Mouse (Mus musculus) left cerebral cortex, postnatal 14 days (tissue): ENCODE measurements around the gene Hpcal1. TPM values are rescaled to one million over a fixed set of nuclear protein-coding genes. Genes with fewer than 3 reads are reported as not detected.

Source experiments
- total RNA-seq, 2 experiments: library from RNA; stranded (reverse); gene quantifications; 2 replicates each; pipeline ENCODE4 v1.2.3; 2021

The Hpcal1 gene
- total RNA-seq, 2 experiments from 2014 or later, result 53.6 to 82.5 TPM

Other genes starting within 250 kb of the Hpcal1 start
- gene Odc1, start 146.1 kb upstream of the Hpcal1 start, total RNA-seq, result 10 to 100 TPM; 51.0 to 56.8 TPM